Mouse (Mus musculus) kidney, embryonic 16.5 days (tissue): Measurements from ENCODE around the gene Ypel5. TPM values are rescaled to one million over a fixed set of nuclear protein-coding genes. Genes with fewer than 3 reads are reported as not detected.

Source experiments
- ATAC-seq: fragments of 200-750 bp; cut with Nextera tagmentation; 2 replicates; pipeline ENCODE4 v1.8.0; 2017; ENCODE audit warnings: moderate TSS enrichment; ENCODE audit not compliant: low FRiP score, low TSS enrichment
- H3K27ac ChIP-seq: fragments of 300-500 bp; sonication (generic); 2 replicates; pipeline ENCODE4 v1.5.1; 2014; ENCODE audit warnings: low read length
- H3K27me3 ChIP-seq: fragments of 300-500 bp; sonication (generic); 2 replicates; pipeline ENCODE4 v1.6.1; 2014; ENCODE audit warnings: low read length, control low read depth, mixed read lengths; ENCODE audit not compliant: insufficient read depth
- H3K36me3 ChIP-seq: fragments of 300-500 bp; sonication (generic); 2 replicates; pipeline ENCODE4 v1.6.1; 2014; ENCODE audit warnings: low read length, control low read depth, mixed read lengths; ENCODE audit not compliant: insufficient read depth
- H3K4me1 ChIP-seq: fragments of 300-500 bp; sonication (generic); 2 replicates; pipeline ENCODE4 v1.6.1; 2014; ENCODE audit warnings: low read length, control low read depth, mixed read lengths; ENCODE audit not compliant: insufficient read depth
- H3K4me2 ChIP-seq: fragments of 300-500 bp; sonication (generic); replicated peaks from 2 replicates; pipeline ENCODE4 v1.6.1; 2014; ENCODE audit warnings: low read depth, low read length
- H3K4me3 ChIP-seq: fragments of 300-500 bp; sonication (generic); 2 replicates; pipeline ENCODE4 v1.5.1; 2014; ENCODE audit warnings: mild to moderate bottlenecking, low read length
- H3K9ac ChIP-seq: fragments of 300-500 bp; sonication (generic); replicated peaks from 2 replicates; pipeline ENCODE4 v1.6.1; 2014; ENCODE audit warnings: low read length
- H3K9me3 ChIP-seq: fragments of 300-500 bp; sonication (generic); 2 replicates; pipeline ENCODE4 v1.6.1; 2016; ENCODE audit warnings: low read length, control low read depth
- WGBS: fragments of 180-500 bp; shearing (Covaris S2); extraction: QIAGEN DNeasy Blood & Tissue Kit; methylation state at CpG from one replicate; pipeline ENCODE4 v1.1.7; 2014; 5-methylcytosine and 5-hydroxymethylcytosine counted together
- polyA plus RNA-seq: library from polyadenylated mRNA; unstranded; fragments of >200 nt; fragmentation: Nextera tagmentation; extraction: Ambion mirVana; gene quantifications from 2 replicates; pipeline ENCODE4 v1.2.1, GENCODE M21; 2015

Gene Ypel5
- polyA plus RNA-seq, 1 experiment from 2014 or later = 45.9 TPM

- peak overlapping the region; percentile 69 for H3K4me2 ChIP-seq
- H3K4me1 ChIP-seq = peaks cover 7% of the 10 kb centered on the region
- H3K4me3 ChIP-seq = peak overlapping the region; percentile 96
- no peaks in the 10 kb centered on the region for H3K36me3 ChIP-seq
- H3K9me3 ChIP-seq = no peaks in the 10 kb centered on the region
- ATAC-seq = no peak
- no peaks in the 10 kb centered on the region for H3K27me3 ChIP-seq
- H3K27ac ChIP-seq = peak overlapping the region; percentile 98; the same call in 1 of the 2 replicates
- peak overlapping the region; percentile 95 for H3K9ac ChIP-seq
- 17% methylated on average over 8 of the region's 8 CpGs for WGBS
These were observed 1.7 kb downstream of the Ypel5 start for GRCm38 (mm10) chr17:72837824-72838474.

GRCm38 (mm10) chr17:72839000-72839399, 2.7 kb downstream of the Ypel5 start:
- H3K4me2 ChIP-seq = no peak overlapping the region
- no peak overlapping the region for H3K9ac ChIP-seq
- no peaks in the 10 kb centered on the region for H3K36me3 ChIP-seq
- no peak overlapping the region for H3K4me3 ChIP-seq
- H3K27me3 ChIP-seq = no peaks in the 10 kb centered on the region
- peaks cover 7% of the 10 kb centered on the region for H3K4me1 ChIP-seq
- no peak for ATAC-seq
- 74% methylated on average over 2 of the region's 2 CpGs for WGBS
- H3K27ac ChIP-seq = no peak overlapping the region
- H3K9me3 ChIP-seq = no peaks in the 10 kb centered on the region

- Histone ChIP-seq H3K9me3 (no peaks in the 10 kb centered on the region), H3K4me1 (no peaks in the 10 kb centered on the region), H3K4me2 (no peak overlapping the region), H3K27ac (no peak overlapping the region), H3K9ac (no peak overlapping the region), H3K27me3 (no peaks in the 10 kb centered on the region), H3K4me3 (no peak overlapping the region), H3K36me3 (peaks cover 2% of the 10 kb centered on the region; the same call in 1 of the 2 replicates)
- ATAC-seq = no peak
- 97% methylated on average over 6 of the region's 6 CpGs for WGBS
These were observed 8.1 kb downstream of the Ypel5 start for GRCm38 (mm10) chr17:72844393-72844792.

GRCm38 (mm10) chr17:72844949-72845490, 8.8 kb downstream of the Ypel5 start:
- H3K27ac ChIP-seq = no peak overlapping the region
- ATAC-seq = no peak
- no peaks in the 10 kb centered on the region for H3K9me3 ChIP-seq
- H3K36me3 ChIP-seq = peaks cover 2% of the 10 kb centered on the region; the same call in 1 of the 2 replicates
- H3K4me3 ChIP-seq = no peak overlapping the region
- WGBS = 85% methylated on average over 7 of the region's 7 CpGs
- no peaks in the 10 kb centered on the region for H3K4me1 ChIP-seq
- H3K4me2 ChIP-seq = no peak overlapping the region
- no peak overlapping the region for H3K9ac ChIP-seq
- H3K27me3 ChIP-seq = no peaks in the 10 kb centered on the region

GRCm38 (mm10) chr17:72845521-72845920, 9.3 kb downstream of the Ypel5 start:
- no peak overlapping the region for H3K4me2 ChIP-seq
- no peak overlapping the region for H3K27ac ChIP-seq
- peaks cover 2% of the 10 kb centered on the region; the same call in 1 of the 2 replicates for H3K36me3 ChIP-seq
- no peak for ATAC-seq
- no peaks in the 10 kb centered on the region for H3K9me3 ChIP-seq
- no peaks in the 10 kb centered on the region for H3K4me1 ChIP-seq
- H3K4me3 ChIP-seq = no peak overlapping the region
- no peak overlapping the region for H3K9ac ChIP-seq
- H3K27me3 ChIP-seq = no peaks in the 10 kb centered on the region

DNA sequence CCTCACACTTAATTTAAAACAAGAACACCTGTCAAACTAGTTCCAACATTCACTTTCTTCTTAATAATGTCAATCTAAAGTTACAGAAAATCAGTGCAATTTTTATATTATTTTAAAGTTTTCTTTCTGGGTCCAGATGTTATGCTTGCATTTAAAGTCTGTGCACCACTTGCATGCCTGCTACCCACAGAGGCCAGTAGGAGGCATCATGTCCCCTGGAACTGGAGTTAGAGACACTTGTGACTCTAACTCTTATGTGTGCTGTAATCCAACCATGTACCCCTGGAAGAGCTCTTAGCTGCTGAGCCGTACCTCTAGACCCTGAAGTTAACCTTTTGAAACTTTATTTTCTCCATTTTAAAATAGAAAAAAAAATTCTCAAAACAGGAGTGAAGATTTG, 19.0 kb downstream of the Ypel5 start:
- H3K9ac ChIP-seq = no peak overlapping the region
- no peaks in the 10 kb centered on the region for H3K27me3 ChIP-seq
- H3K4me3 ChIP-seq = no peak overlapping the region
- WGBS = 50% methylated on average over 1 of the region's 1 CpGs
- no peak overlapping the region for H3K4me2 ChIP-seq
- ATAC-seq = no peak
- no peaks in the 10 kb centered on the region for H3K9me3 ChIP-seq
- H3K36me3 ChIP-seq = no peaks in the 10 kb centered on the region
- no peak overlapping the region for H3K27ac ChIP-seq
- H3K4me1 ChIP-seq = no peaks in the 10 kb centered on the region

- no peaks in the 10 kb centered on the region for H3K9me3 ChIP-seq
- H3K4me3 ChIP-seq = no peak overlapping the region
- H3K36me3 ChIP-seq = no peaks in the 10 kb centered on the region
- peak; percentile 65 for ATAC-seq
- 62% methylated on average over 13 of the region's 13 CpGs for WGBS
- no peak overlapping the region for H3K9ac ChIP-seq
- H3K27ac ChIP-seq = no peak overlapping the region
- no peaks in the 10 kb centered on the region for H3K27me3 ChIP-seq
- no peak overlapping the region for H3K4me2 ChIP-seq
- H3K4me1 ChIP-seq = no peaks in the 10 kb centered on the region
These were observed 21.7 kb downstream of the Ypel5 start for GRCm38 (mm10) chr17:72857677-72858633.

DNA sequence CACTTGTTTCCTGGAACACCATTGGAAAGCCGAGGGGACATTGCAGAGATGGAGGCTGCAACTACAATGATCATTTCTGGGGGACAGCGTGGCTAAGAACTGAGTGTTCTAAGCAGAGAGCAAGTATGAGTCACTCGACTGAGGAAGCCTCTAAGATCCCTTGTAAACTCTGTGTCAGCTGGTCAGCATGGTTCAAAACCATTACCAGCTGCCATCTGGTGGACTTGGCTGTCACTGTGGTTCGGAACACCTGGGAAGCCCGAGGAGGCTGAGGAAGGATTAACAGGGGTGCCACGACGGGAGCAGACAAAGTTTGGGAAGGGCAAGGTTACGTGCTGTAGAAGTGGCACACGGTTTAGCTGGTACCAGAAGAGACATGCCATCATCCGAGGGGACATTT, 27.0 kb downstream of the Ypel5 start:
- no peaks in the 10 kb centered on the region for H3K9me3 ChIP-seq
- H3K36me3 ChIP-seq = no peaks in the 10 kb centered on the region
- no peak overlapping the region for H3K9ac ChIP-seq
- 75% methylated on average over 10 of the region's 10 CpGs for WGBS
- no peaks in the 10 kb centered on the region for H3K4me1 ChIP-seq
- H3K27ac ChIP-seq = no peak overlapping the region
- no peaks in the 10 kb centered on the region for H3K27me3 ChIP-seq
- no peak for ATAC-seq
- H3K4me3 ChIP-seq = no peak overlapping the region
- no peak overlapping the region for H3K4me2 ChIP-seq

DNA sequence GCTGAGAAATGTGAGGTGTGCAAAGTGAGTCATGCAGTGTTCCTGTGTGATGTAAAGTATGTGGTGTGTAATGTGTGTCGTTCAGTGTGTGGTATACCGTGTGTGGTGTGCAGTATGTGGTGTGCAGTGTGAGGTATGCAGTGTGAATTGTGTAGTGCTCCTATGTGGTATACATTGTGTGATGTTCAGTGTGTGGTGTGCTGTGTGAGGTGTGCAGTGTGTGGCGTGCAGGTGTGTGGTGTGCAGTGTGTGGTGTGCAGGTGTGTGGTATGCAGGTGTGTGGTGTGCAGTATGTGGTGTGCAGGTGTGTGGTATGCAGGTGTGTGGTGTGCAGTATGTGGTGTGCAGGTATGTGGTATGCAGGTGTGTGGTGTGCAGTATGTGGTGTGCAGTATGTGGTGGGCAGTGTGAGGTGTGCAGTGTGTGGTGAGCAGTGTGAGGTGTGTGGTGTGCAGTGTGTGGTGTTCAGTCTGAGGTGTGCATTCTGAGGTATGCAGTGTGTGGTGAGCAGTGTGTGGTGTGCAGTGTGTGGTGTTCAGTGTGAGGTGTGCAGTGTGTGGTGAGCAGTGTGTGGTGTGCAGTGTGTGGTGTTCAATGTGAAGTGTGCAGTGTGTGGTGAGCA, 30.5 kb downstream of the Ypel5 start:
- H3K4me2 ChIP-seq = no peak overlapping the region
- ATAC-seq = no peak
- no peak overlapping the region for H3K27ac ChIP-seq
- H3K9me3 ChIP-seq = no peaks in the 10 kb centered on the region; the same call in 1 of the 2 replicates
- no peaks in the 10 kb centered on the region for H3K36me3 ChIP-seq
- no peak overlapping the region for H3K4me3 ChIP-seq
- H3K27me3 ChIP-seq = no peaks in the 10 kb centered on the region
- H3K4me1 ChIP-seq = no peaks in the 10 kb centered on the region
- 90% methylated on average over 3 of the region's 3 CpGs for WGBS
- no peak overlapping the region for H3K9ac ChIP-seq
